Mouse (Mus musculus) kidney, adult 2 months (tissue): ENCODE measurements around the gene 1700001C02Rik. TPM values are rescaled to one million over a fixed set of nuclear protein-coding genes. Genes with fewer than 3 reads are reported as not detected.

Experiments
- DNase-seq: peaks from one replicate; pipeline ENCODE4 v3.0.0; 2021
- H3K27ac ChIP-seq: fragments of 200-500 bp; 2 replicates; pipeline ENCODE4 v1.5.1; 2012; ENCODE audit warnings: low read depth, low read length, control low read depth, inconsistent platforms; ENCODE audit not compliant: insufficient read depth
- H3K27me3 ChIP-seq: fragments of 200-500 bp; replicated peaks from 2 replicates; pipeline ENCODE4 v1.6.1; 2012; ENCODE audit warnings: mild to moderate bottlenecking, moderate library complexity, low read length, inconsistent platforms; ENCODE audit not compliant: control insufficient read depth, insufficient read depth
- H3K36me3 ChIP-seq: fragments of 200-500 bp; 2 replicates; pipeline ENCODE4 v1.6.1; 2012; ENCODE audit warnings: mild to moderate bottlenecking, moderate library complexity, low read length, inconsistent platforms; ENCODE audit not compliant: control insufficient read depth, insufficient read depth
- H3K4me1 ChIP-seq: fragments of 200-500 bp; 2 replicates; pipeline ENCODE4 v1.6.1; 2011; ENCODE audit warnings: low read length; ENCODE audit not compliant: control insufficient read depth, insufficient read depth
- H3K4me3 ChIP-seq: fragments of 200-500 bp; 2 replicates; pipeline ENCODE4 v1.5.1; 2011; ENCODE audit warnings: mild to moderate bottlenecking, low read depth, low read length, control low read depth; ENCODE audit not compliant: insufficient read depth
- CTCF ChIP-seq: fragments of 200-500 bp; conservative IDR thresholded peaks from 2 replicates; pipeline ENCODE4 v1.5.1; 2011; ENCODE audit warnings: low read depth, mild to moderate bottlenecking, control low read depth, low read length, moderate library complexity, mixed read lengths; ENCODE audit not compliant: insufficient read depth, insufficient read length
- POLR2A ChIP-seq: fragments of 200-500 bp; IDR thresholded peaks from one replicate; pipeline ENCODE4 v1.6.1; 2011; ENCODE audit warnings: low read depth, low read length, control low read depth
- WGBS: fragments of 180-500 bp; shearing (Covaris S2); methylation state at CpG from one replicate; pipeline ENCODE4 v1.1.7; 2018; 5-methylcytosine and 5-hydroxymethylcytosine counted together
- polyA plus RNA-seq: library from polyadenylated mRNA; depleted of rRNA; stranded (reverse); fragments of >200 nt; gene quantifications from 2 replicates; pipeline ENCODE4 v1.2.3, GENCODE M21; 2012; rRNA removed

1700001C02Rik gene
- polyA plus RNA-seq, result 0.19 TPM in 1 of 2 replicates, not detected in the other

DNA sequence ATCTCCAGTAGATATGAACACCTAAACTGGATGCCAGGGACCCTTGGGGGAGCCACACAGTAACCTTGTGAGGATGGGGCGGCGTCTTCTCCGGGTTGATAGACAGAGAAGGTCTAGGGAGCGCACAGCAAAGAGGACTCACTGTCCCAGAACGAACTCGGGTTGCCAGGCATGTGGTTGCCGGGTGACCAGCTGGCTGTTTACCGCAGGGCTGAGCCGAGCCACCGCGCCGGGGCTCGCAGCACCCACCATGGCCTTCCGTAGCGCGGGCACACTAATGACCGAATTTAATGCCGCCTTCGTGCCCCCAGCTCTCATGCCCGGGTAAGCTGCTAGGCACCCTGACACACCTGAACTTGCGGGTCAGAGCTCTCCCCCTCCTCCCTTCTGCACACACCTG is at the start of gene 1700001C02Rik:
1700001C02Rik (plus strand) TSS at position 187 of the 400 bp plus-strand sequence.
- no peaks in the 10 kb centered on the region for H3K36me3 ChIP-seq
- TF ChIP-seq CTCF (no peak), POLR2A (no peak)
- H3K27me3 ChIP-seq, result no peaks in the 10 kb centered on the region
- no peak within 1 kb of the TSS for H3K27ac ChIP-seq
- WGBS, result 12% methylated on average over 21 of the region's 21 CpGs
- no peaks in the 10 kb centered on the region for H3K4me1 ChIP-seq
- DNase-seq, result no peak
- no peak within 1 kb of the TSS for H3K4me3 ChIP-seq

DNA sequence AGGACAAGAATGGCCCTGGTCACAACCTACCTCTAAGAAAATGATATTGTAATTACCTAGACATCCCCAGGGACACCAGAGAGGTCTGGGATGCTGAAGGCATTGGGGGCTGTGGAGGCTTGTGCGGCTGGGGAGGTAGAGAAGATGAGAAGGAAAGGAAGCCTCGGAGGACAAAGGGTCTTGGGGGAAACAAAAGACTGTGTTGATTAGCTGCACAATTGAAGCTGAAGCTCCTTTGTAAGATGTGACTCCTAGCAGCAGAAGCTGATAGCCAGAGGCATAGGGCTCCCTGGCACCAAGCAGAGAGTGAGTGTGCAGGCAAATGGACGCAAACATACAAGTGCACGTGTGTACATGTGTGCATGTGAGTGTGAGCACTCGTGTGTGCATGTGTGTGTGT is 49.2 kb upstream of the 1700001C02Rik start:
- no peaks in the 10 kb centered on the region for H3K4me1 ChIP-seq
- TF ChIP-seq CTCF (no peak), POLR2A (no peak)
- no peak overlapping the region for H3K4me3 ChIP-seq
- 74% methylated on average over 5 of the region's 5 CpGs for WGBS
- no peaks in the 10 kb centered on the region for H3K27me3 ChIP-seq
- H3K27ac ChIP-seq, result no peak overlapping the region
- DNase-seq, result no peak
- no peaks in the 10 kb centered on the region for H3K36me3 ChIP-seq

GRCm38 (mm10) chr5:30423121-30423520 is 42.7 kb upstream of the 1700001C02Rik start:
- Histone ChIP-seq H3K4me3 (no peak overlapping the region), H3K4me1 (no peaks in the 10 kb centered on the region), H3K27ac (no peak overlapping the region), H3K36me3 (no peaks in the 10 kb centered on the region), H3K27me3 (no peaks in the 10 kb centered on the region)
- DNase-seq, result no peak
- no peak for TF ChIP-seq CTCF
- TF ChIP-seq POLR2A, result no peak
- 86% methylated on average over 4 of the region's 4 CpGs for whole genome bisulfite sequencing

GRCm38 (mm10) chr5:30423572-30424244 is 42.1 kb upstream of the 1700001C02Rik start:
- TF ChIP-seq POLR2A (no peak), CTCF (peak; percentile 75)
- WGBS, result 12% methylated on average over 8 of the region's 8 CpGs
- Histone ChIP-seq H3K4me1 (no peaks in the 10 kb centered on the region), H3K27ac (no peak overlapping the region), H3K36me3 (no peaks in the 10 kb centered on the region), H3K27me3 (no peaks in the 10 kb centered on the region), H3K4me3 (no peak overlapping the region)
- peak; percentile 32 for DNase-seq

- no peak overlapping the region for H3K4me3 ChIP-seq
- H3K27ac ChIP-seq, result no peak overlapping the region
- H3K36me3 ChIP-seq, result no peaks in the 10 kb centered on the region
- no peaks in the 10 kb centered on the region for H3K4me1 ChIP-seq
- WGBS, result 84% methylated on average over 6 of the region's 6 CpGs
- DNase-seq, result no peak
- no peaks in the 10 kb centered on the region for H3K27me3 ChIP-seq
- TF ChIP-seq POLR2A (no peak), CTCF (no peak)
Observed at GRCm38 (mm10) chr5:30427406-30427805, 38.4 kb upstream of the 1700001C02Rik start.

- Histone ChIP-seq H3K4me3 (no peak overlapping the region), H3K36me3 (no peaks in the 10 kb centered on the region), H3K27me3 (no peaks in the 10 kb centered on the region), H3K4me1 (no peaks in the 10 kb centered on the region), H3K27ac (no peak overlapping the region)
- DNase-seq, result no peak
- TF ChIP-seq CTCF (no peak), POLR2A (no peak)
- 42% methylated on average over 2 of the region's 2 CpGs for WGBS
Observed at GRCm38 (mm10) chr5:30438931-30439330, 26.9 kb upstream of the 1700001C02Rik start.

DNA sequence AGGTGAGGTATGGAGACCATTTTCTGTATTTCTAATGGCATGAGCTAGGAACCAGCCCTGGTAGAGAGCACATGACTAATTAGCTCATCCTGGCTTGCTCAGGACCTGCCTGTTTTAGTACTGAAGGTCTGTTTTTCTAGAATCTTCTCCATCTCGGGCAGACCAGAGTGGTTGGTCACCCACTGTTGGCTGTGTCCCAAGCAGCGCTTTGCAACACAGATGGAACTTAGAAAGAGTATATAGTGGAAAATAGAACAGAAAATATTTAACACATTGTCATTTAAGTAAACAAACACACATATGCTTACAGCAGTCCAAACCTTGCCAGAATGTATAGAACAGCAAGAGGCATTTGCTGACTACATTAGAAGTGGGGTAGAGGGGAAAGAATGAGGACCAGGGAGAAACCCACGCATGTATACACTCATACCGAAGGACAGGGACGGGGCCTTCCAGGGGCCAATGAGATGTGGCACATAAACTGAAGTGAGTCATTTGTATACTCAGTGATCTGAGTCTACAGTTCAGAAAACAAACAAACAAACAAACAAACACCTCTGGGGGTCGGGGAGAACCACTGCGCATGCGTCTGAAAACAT is 25.4 kb upstream of the 1700001C02Rik start:
- no peaks in the 10 kb centered on the region for H3K36me3 ChIP-seq
- DNase-seq, result no peak
- no peak overlapping the region for H3K4me3 ChIP-seq
- WGBS, result 90% methylated on average over 8 of the region's 8 CpGs
- H3K27me3 ChIP-seq, result no peaks in the 10 kb centered on the region
- H3K27ac ChIP-seq, result no peak overlapping the region
- TF ChIP-seq CTCF (no peak), POLR2A (no peak)
- no peaks in the 10 kb centered on the region for H3K4me1 ChIP-seq

DNA sequence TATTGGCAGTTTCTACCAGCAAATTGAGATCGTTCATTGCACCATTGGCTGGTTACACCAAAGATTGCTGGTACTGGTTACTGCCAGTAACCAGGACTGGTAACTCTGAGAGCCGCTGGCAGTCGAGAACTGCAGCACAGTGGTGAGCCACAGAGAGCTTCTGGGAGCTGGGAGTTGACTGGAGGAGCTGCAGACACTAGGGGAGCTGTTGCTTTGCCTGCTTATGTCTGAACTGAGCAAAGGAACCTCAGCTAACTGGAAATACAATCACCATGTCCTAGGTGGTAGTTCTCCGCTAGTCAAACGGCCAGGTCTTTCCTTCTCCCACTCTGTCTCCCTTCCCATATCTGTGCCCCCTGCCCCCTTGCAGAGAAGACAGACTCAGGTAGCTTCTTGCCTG is 23.7 kb upstream of the 1700001C02Rik start:
- no peak overlapping the region for H3K27ac ChIP-seq
- 59% methylated on average over 5 of the region's 5 CpGs for WGBS
- no peaks in the 10 kb centered on the region for H3K4me1 ChIP-seq
- no peak overlapping the region for H3K4me3 ChIP-seq
- TF ChIP-seq POLR2A (no peak), CTCF (no peak; the same call in 1 of the 2 replicates)
- no peaks in the 10 kb centered on the region for H3K36me3 ChIP-seq
- peak; percentile 5 for DNase-seq
- no peaks in the 10 kb centered on the region for H3K27me3 ChIP-seq
